ENCODE assay signal across 17 mouse cellular contexts in genomic region chr1:165661191-165661590, GRCm38 (mm10). TPM values are rescaled to one million over a fixed set of nuclear protein-coding genes. Genes with fewer than 3 reads are reported as not detected.
A peak's percentile ranks its signal among the peaks of the same experiment; 100 is the strongest.
DNase-seq lines count a peak whose midpoint lies in the region; ATAC-seq and TF ChIP-seq lines count a peak whose summit lies in the region.
"Had no signal": no experiment of that assay in that cellular context is flagged by ENCODE, and none has a peak within 500 bp of the region (broad histone marks: within the 10 kb centered on the region; RNA-seq: fewer than 3 reads in every experiment).

No protein-coding gene starts in this region.

- TF ChIP-seq CTCF in midbrain, postnatal 0 days (IDR thresholded peaks at IDR 0.05), result no peak

- H3K9ac ChIP-seq in forebrain, embryonic 16.5 days (replicated peaks; ENCODE audit: low read depth, low read length), result no peak overlapping the region
- no peak overlapping the region for H3K9ac ChIP-seq in hindbrain, embryonic 16.5 days (ENCODE audit: low read depth, low read length)
- H3K9ac ChIP-seq in midbrain, embryonic 16.5 days (ENCODE audit: low read depth, low read length), result no peak overlapping the region
- no peak overlapping the region for H3K9ac ChIP-seq in midbrain, postnatal 0 days (replicated peaks; ENCODE audit: low read length, poor library complexity, severe bottlenecking)
- H3K9ac ChIP-seq: embryonic facial prominence, embryonic 13.5 days; heart, embryonic 15.5 days; intestine, embryonic 15.5 days had no signal

- H3K9me3 ChIP-seq in forebrain, embryonic 16.5 days (ENCODE audit: control insufficient read depth, low read length), result no peaks in the 10 kb centered on the region
- no peaks in the 10 kb centered on the region for H3K9me3 ChIP-seq in forebrain, embryonic 10.5 days
- no peaks in the 10 kb centered on the region for H3K9me3 ChIP-seq in hindbrain, embryonic 16.5 days (ENCODE audit: control insufficient read depth, low read length)
- no peaks in the 10 kb centered on the region for H3K9me3 ChIP-seq in hindbrain, embryonic 10.5 days
- H3K9me3 ChIP-seq in midbrain, embryonic 16.5 days (replicated peaks; ENCODE audit: control insufficient read depth, low read length, poor library complexity, severe bottlenecking), result no peaks in the 10 kb centered on the region
- H3K9me3 ChIP-seq in midbrain, postnatal 0 days (ENCODE audit: low read length), result no peaks in the 10 kb centered on the region
- H3K9me3 ChIP-seq: embryonic facial prominence, embryonic 13.5 days; heart, embryonic 15.5 days; intestine, embryonic 15.5 days had no signal

- no peaks in the 10 kb centered on the region for H3K36me3 ChIP-seq in forebrain, embryonic 16.5 days (ENCODE audit: control insufficient read depth, insufficient read depth)
- no peaks in the 10 kb centered on the region for H3K36me3 ChIP-seq in forebrain, embryonic 10.5 days (replicated peaks)
- no peaks in the 10 kb centered on the region for H3K36me3 ChIP-seq in hindbrain, embryonic 16.5 days (ENCODE audit: control insufficient read depth, insufficient read depth, low read length)
- H3K36me3 ChIP-seq in hindbrain, embryonic 10.5 days, result no peaks in the 10 kb centered on the region
- H3K36me3 ChIP-seq in midbrain, embryonic 16.5 days (ENCODE audit: control insufficient read depth, insufficient read depth, low read length), result no peaks in the 10 kb centered on the region
- H3K36me3 ChIP-seq in midbrain, postnatal 0 days (ENCODE audit: insufficient read depth, low read length), result no peaks in the 10 kb centered on the region

- 63% methylated on average over 3 of the region's 3 CpGs for WGBS in forebrain, embryonic 16.5 days
- WGBS in forebrain, embryonic 10.5 days, result 62% methylated on average over 3 of the region's 3 CpGs
- WGBS in hindbrain, embryonic 16.5 days, result 50% methylated on average over 3 of the region's 3 CpGs
- 63% methylated on average over 3 of the region's 3 CpGs for WGBS in hindbrain, embryonic 10.5 days
- WGBS in midbrain, embryonic 16.5 days, result 59% methylated on average over 3 of the region's 3 CpGs
- 60% methylated on average over 3 of the region's 3 CpGs for WGBS in midbrain, postnatal 0 days

- DNase-seq in forebrain, embryonic 10.5 days (ENCODE audit: extremely low spot score, low spot score), result no peak
- DNase-seq in hindbrain, embryonic 10.5 days (ENCODE audit: low spot score), result no peak
- no peak for DNase-seq in midbrain, postnatal 0 days (ENCODE audit: low spot score)
- DNase-seq in ovary, postnatal 36 days (ENCODE audit: low spot score), result no peak
- DNase-seq: adrenal gland, adult 8-10 months; gastrocnemius, postnatal 14 days had no signal

- H3K27me3 ChIP-seq in forebrain, embryonic 16.5 days (replicated peaks; ENCODE audit: control insufficient read depth, insufficient read depth, low read length), result no peaks in the 10 kb centered on the region
- peaks cover 9% of the 10 kb centered on the region; the same call in 1 of the 2 replicates for H3K27me3 ChIP-seq in forebrain, embryonic 10.5 days (ENCODE audit: poor library complexity, severe bottlenecking)
- no peaks in the 10 kb centered on the region for H3K27me3 ChIP-seq in hindbrain, embryonic 16.5 days (replicated peaks; ENCODE audit: control insufficient read depth, insufficient read depth, low read length)
- H3K27me3 ChIP-seq in hindbrain, embryonic 10.5 days (ENCODE audit: insufficient read depth, poor library complexity, severe bottlenecking), result no peaks in the 10 kb centered on the region
- H3K27me3 ChIP-seq in midbrain, embryonic 16.5 days (ENCODE audit: control insufficient read depth, insufficient read depth, low read depth, low read length), result no peaks in the 10 kb centered on the region
- H3K27me3 ChIP-seq in midbrain, postnatal 0 days (ENCODE audit: insufficient read depth, low read length), result no peaks in the 10 kb centered on the region
- H3K27me3 ChIP-seq: embryonic facial prominence, embryonic 13.5 days; heart, embryonic 15.5 days; intestine, embryonic 15.5 days had no signal

- ATAC-seq in forebrain, embryonic 16.5 days, result peak; percentile 35; the same call in 1 of the 2 replicates
- ATAC-seq in hindbrain, embryonic 16.5 days, result peak; percentile 31
- peak; percentile 49 for ATAC-seq in midbrain, embryonic 16.5 days
- ATAC-seq in midbrain, postnatal 0 days (ENCODE audit: low FRiP score), result no peak

- no peak overlapping the region for H3K4me2 ChIP-seq in forebrain, embryonic 16.5 days (ENCODE audit: low read length)
- H3K4me2 ChIP-seq in hindbrain, embryonic 16.5 days (ENCODE audit: low read length), result no peak overlapping the region
- H3K4me2 ChIP-seq in midbrain, embryonic 16.5 days (ENCODE audit: low read length), result no peak overlapping the region
- H3K4me2 ChIP-seq in midbrain, postnatal 0 days (ENCODE audit: low read depth, low read length, poor library complexity, severe bottlenecking), result no peak overlapping the region
- H3K4me2 ChIP-seq: embryonic facial prominence, embryonic 13.5 days; heart, embryonic 15.5 days; intestine, embryonic 15.5 days; midbrain, embryonic 11.5 days had no signal

- no peaks in the 10 kb centered on the region for H3K4me1 ChIP-seq in forebrain, embryonic 16.5 days (replicated peaks; ENCODE audit: control insufficient read depth, insufficient read depth, low read length)
- H3K4me1 ChIP-seq in forebrain, embryonic 10.5 days, result peaks cover 26% of the 10 kb centered on the region
- peaks cover 3% of the 10 kb centered on the region; the same call in 1 of the 2 replicates for H3K4me1 ChIP-seq in hindbrain, embryonic 16.5 days (ENCODE audit: control insufficient read depth, insufficient read depth, low read depth, low read length)
- H3K4me1 ChIP-seq in hindbrain, embryonic 10.5 days (replicated peaks), result peaks cover 20% of the 10 kb centered on the region
- peaks cover 2% of the 10 kb centered on the region; the same call in 1 of the 2 replicates for H3K4me1 ChIP-seq in midbrain, embryonic 16.5 days (ENCODE audit: control insufficient read depth, insufficient read depth, low read length)
- no peaks in the 10 kb centered on the region for H3K4me1 ChIP-seq in midbrain, postnatal 0 days (ENCODE audit: insufficient read depth, low read length)

- H3K4me3 ChIP-seq in forebrain, embryonic 16.5 days (replicated peaks; ENCODE audit: low read length), result no peak overlapping the region
- H3K4me3 ChIP-seq in forebrain, embryonic 10.5 days, result no peak overlapping the region
- H3K4me3 ChIP-seq in hindbrain, embryonic 16.5 days (ENCODE audit: low read length), result no peak overlapping the region
- no peak overlapping the region for H3K4me3 ChIP-seq in hindbrain, embryonic 10.5 days
- H3K4me3 ChIP-seq in midbrain, embryonic 16.5 days (ENCODE audit: low read depth, low read length), result no peak overlapping the region
- H3K4me3 ChIP-seq in midbrain, postnatal 0 days (ENCODE audit: low read depth, low read length), result no peak overlapping the region
- H3K4me3 ChIP-seq: embryonic facial prominence, embryonic 13.5 days; heart, embryonic 15.5 days; intestine, embryonic 15.5 days; left cerebral cortex, adult 2 months; myocyte had no signal

- no peak overlapping the region for H3K27ac ChIP-seq in forebrain, embryonic 16.5 days (ENCODE audit: low read length)
- H3K27ac ChIP-seq in forebrain, embryonic 10.5 days, result no peak overlapping the region
- no peak overlapping the region for H3K27ac ChIP-seq in hindbrain, embryonic 16.5 days (ENCODE audit: low read depth, low read length)
- no peak overlapping the region for H3K27ac ChIP-seq in hindbrain, embryonic 10.5 days
- no peak overlapping the region for H3K27ac ChIP-seq in midbrain, embryonic 16.5 days (ENCODE audit: low read length)
- no peak overlapping the region for H3K27ac ChIP-seq in midbrain, postnatal 0 days (ENCODE audit: low read depth, low read length)
- H3K27ac ChIP-seq: embryonic facial prominence, embryonic 13.5 days; intestine, embryonic 15.5 days; left cerebral cortex, adult 2 months; stomach, postnatal 0 days had no signal

RNA-seq across cellular contexts. Expression of gene Mpzl1, which starts 26.9 kb away (rescaled TPM):
- polyA plus RNA-seq in forebrain, embryonic 16.5 days (2015; fragmentation: Nextera tagmentation; extraction: Ambion mirVana), result 138 and 145 TPM in 2 replicates
- polyA plus RNA-seq in forebrain, embryonic 10.5 days (2016; fragmentation: Nextera tagmentation; extraction: Ambion mirVana), result 119 and 122 TPM in 2 replicates
- 163 and 169 TPM in 2 replicates for polyA plus RNA-seq in hindbrain, embryonic 16.5 days (2015; fragmentation: Nextera tagmentation; extraction: Ambion mirVana)
- polyA plus RNA-seq in hindbrain, embryonic 10.5 days (2016; fragmentation: Nextera tagmentation; extraction: Ambion mirVana), result 119 and 136 TPM in 2 replicates
- 150 and 155 TPM in 2 replicates for polyA plus RNA-seq in midbrain, embryonic 16.5 days (2015; fragmentation: Nextera tagmentation; extraction: Ambion mirVana)
- total RNA-seq in midbrain, postnatal 0 days (2014; rRNA removed), result 29.7 and 38.2 TPM in 2 replicates
- polyA plus RNA-seq in midbrain, postnatal 0 days (2015; fragmentation: Nextera tagmentation; extraction: Ambion mirVana), result 138 and 146 TPM in 2 replicates
- total RNA-seq: neutrophil, adult 5-6 weeks had no signal

RNA-seq across cellular contexts. Expression of gene Rcsd1, which starts 48.4 kb away (rescaled TPM):
- polyA plus RNA-seq in forebrain, embryonic 16.5 days (2015; fragmentation: Nextera tagmentation; extraction: Ambion mirVana), result 8.3 and 9.9 TPM in 2 replicates
- 8.3 and 8.4 TPM in 2 replicates for polyA plus RNA-seq in forebrain, embryonic 10.5 days (2016; fragmentation: Nextera tagmentation; extraction: Ambion mirVana)
- 9.5 and 12.5 TPM in 2 replicates for polyA plus RNA-seq in hindbrain, embryonic 16.5 days (2015; fragmentation: Nextera tagmentation; extraction: Ambion mirVana)
- 11.2 and 11.4 TPM in 2 replicates for polyA plus RNA-seq in hindbrain, embryonic 10.5 days (2016; fragmentation: Nextera tagmentation; extraction: Ambion mirVana)
- 7.8 and 7.9 TPM in 2 replicates for polyA plus RNA-seq in midbrain, embryonic 16.5 days (2015; fragmentation: Nextera tagmentation; extraction: Ambion mirVana)
- 7.6 and 7.9 TPM in 2 replicates for total RNA-seq in midbrain, postnatal 0 days (2014; rRNA removed)
- polyA plus RNA-seq in midbrain, postnatal 0 days (2015; fragmentation: Nextera tagmentation; extraction: Ambion mirVana), result 8.0 and 9.1 TPM in 2 replicates
